Mouse (Mus musculus) olfactory bulb, adult 2 months (tissue): ENCODE data around the gene Nhlh2.

ENCODE experiments used
- CTCF ChIP-seq: fragments of 200-500 bp; IDR thresholded peaks from 2 replicates; pipeline ENCODE4 v1.5.1; 2012; ENCODE audit warnings: low read depth, mild to moderate bottlenecking, low read length, moderate library complexity; ENCODE audit not compliant: insufficient read depth
- POLR2A ChIP-seq: fragments of 200-500 bp; IDR thresholded peaks from 2 replicates; pipeline ENCODE4 v1.6.1; 2012; ENCODE audit warnings: mild to moderate bottlenecking, low read depth, low read length, moderate library complexity; ENCODE audit not compliant: insufficient read depth

- TF ChIP-seq CTCF (no peak), POLR2A (no peak)
Measured at GRCm38 (mm10) chr3:101966825-101967558, 42.9 kb upstream of the Nhlh2 start.
